Mouse (Mus musculus) testis, postnatal 14 days (tissue): ENCODE data around the gene 4933403O08Rik.

ENCODE experiments used
- DNase-seq: peaks from one replicate; pipeline ENCODE4 v3.0.0; 2021; ENCODE audit warnings: low spot score

4933403O08Rik gene

GRCm38 (mm10) chrX:112238749-112239148 is at the start of gene 4933403O08Rik:
Gene 4933403O08Rik, plus strand, starts transcription at chrX:112239049.
- DNase-seq = no peak

DNA sequence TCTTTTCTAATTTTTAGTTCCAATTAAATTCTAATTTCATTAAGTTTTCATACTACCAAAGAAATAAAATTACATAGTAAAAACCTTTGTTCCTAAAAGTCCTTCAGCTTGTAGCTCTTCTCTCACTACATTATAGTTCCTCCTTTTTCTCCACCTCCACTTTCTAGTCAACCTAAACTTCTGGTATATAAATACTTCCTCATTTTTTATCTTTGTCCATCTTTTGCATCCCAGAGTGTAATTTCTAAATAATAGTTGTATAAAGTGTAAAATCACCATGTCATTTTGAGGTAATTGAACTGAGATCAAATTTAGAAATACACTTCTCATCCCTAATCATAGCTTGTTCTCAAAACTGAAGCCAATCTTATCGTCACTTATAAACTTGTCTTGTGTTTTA is 4.1 kb downstream of the 4933403O08Rik start:
- no peak for DNase-seq

- no peak for DNase-seq
Observed at GRCm38 (mm10) chrX:112255513-112255912, 16.7 kb downstream of the 4933403O08Rik start.

- no peak for DNase-seq
Observed at GRCm38 (mm10) chrX:112273550-112273949, 34.7 kb downstream of the 4933403O08Rik start.
